Mouse (Mus musculus): ENCODE results near the gene Fam71f2.

DNA sequence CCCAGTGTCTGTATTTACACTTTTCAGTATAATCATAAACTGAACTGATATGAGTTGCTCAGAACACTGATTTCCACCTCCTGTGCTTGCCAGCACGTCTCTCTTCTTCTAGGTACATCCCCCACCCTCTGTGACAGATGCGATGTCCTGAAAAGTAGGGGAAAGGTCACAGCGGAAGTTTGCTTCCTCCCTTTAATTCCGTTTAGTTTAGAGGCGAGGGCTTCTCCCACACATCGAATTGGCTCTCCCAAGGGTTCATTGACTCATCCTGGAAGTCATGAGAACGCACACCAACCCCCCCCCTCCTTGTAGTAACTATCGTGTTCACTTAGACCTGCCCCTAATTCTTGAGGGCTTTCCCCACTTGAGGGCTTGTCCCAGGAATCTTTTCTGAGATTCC, 8.4 kb upstream of the Fam71f2 start:
- TF ChIP-seq CTCF (conservative IDR thresholded peaks at IDR 0.05; ENCODE audit: low read length) (no peak), POU5F1 (IDR thresholded peaks at IDR 0.05; ENCODE audit: borderline replicate concordance, low read length) (no peak), NANOG (IDR thresholded peaks at IDR 0.05; ENCODE audit: borderline replicate concordance, low read length) (no peak)
